Mouse (Mus musculus): ENCODE data around the gene Mapre3. TPM values are rescaled to one million over a fixed set of nuclear protein-coding genes. Genes with fewer than 3 reads are reported as not detected.
A peak's percentile ranks its signal among the peaks of the same experiment; 100 is the strongest.

Mapre3 gene
- 15.4 and 18.1 TPM in 2 replicates for polyA plus RNA-seq (2014; fragmentation: Nextera tagmentation; extraction: Ambion mirVana)

- H3K27me3 ChIP-seq (ENCODE audit: control insufficient read depth, insufficient read depth, low read length): no peaks in the 10 kb centered on the region
- peak; percentile 97 for ATAC-seq (replicated peaks; ENCODE audit: insufficient number of reproducible peaks, low FRiP score, low TSS enrichment, low read depth)
- WGBS: under 1% methylated on average over 39 of the region's 59 CpGs
Measured at GRCm38 (mm10) chr5:30814424-30815119, at the start of gene Mapre3. TSS of gene Mapre3 (plus strand) at chr5:30814641.

DNA sequence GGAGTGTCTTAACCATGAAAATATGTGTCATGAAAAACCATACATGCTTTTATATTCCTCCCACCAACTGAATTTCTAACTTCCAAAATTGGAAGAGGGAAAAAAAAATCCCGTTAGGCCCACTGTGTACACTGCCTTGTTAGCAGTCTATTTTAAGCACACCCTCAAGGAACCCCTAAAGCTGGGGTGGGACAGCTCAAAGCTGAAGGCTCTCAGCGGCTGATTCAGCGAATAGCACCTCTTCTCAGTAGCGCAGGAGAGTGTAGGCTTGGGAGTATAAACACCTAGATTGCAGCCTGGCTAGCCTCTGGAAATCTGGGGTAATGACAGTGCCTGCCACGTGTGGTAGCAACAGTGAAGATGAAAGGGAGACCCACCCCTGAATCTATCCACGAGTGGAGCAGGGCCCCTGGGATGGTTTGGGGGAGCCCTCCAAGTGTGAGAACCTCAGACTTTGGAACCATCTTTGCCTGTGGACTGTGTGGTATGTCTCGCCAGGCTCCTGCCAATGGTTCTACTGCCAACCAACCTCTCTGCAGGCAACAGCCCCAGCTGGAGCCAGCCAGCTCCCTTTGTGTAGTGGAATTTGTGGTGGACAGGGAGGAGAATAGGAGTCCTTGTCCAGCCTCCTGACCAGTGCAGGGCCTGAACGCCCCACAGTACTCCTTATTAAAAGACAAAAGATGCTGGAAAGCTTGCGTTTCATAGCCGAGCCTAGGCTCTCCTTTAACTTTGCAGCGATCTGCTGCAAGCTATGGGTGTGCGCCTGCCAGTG, 48.7 kb upstream of the Mapre3 start:
- H3K4me1 ChIP-seq (ENCODE audit: control insufficient read depth, insufficient read depth, low read length): no peaks in the 10 kb centered on the region
- no peaks in the 10 kb centered on the region; the same call in 1 of the 2 replicates for H3K36me3 ChIP-seq (replicated peaks; ENCODE audit: control insufficient read depth, insufficient read depth, low read depth, low read length)
- DNase-seq (ENCODE audit: low spot score): no peak
- H3K4me3 ChIP-seq (ENCODE audit: low read depth, low read length): no peak overlapping the region
- no peaks in the 10 kb centered on the region for H3K27me3 ChIP-seq (ENCODE audit: control insufficient read depth, insufficient read depth, low read length)
- 85% methylated on average over 12 of the region's 12 CpGs for WGBS
- H3K4me2 ChIP-seq (ENCODE audit: low read depth, low read length): no peak overlapping the region
- H3K9me3 ChIP-seq (replicated peaks; ENCODE audit: control insufficient read depth, low read length): no peaks in the 10 kb centered on the region
- H3K27ac ChIP-seq (replicated peaks; ENCODE audit: low read depth, low read length): no peak overlapping the region
- no peak overlapping the region for H3K9ac ChIP-seq (replicated peaks; ENCODE audit: low read length)
- ATAC-seq (replicated peaks; ENCODE audit: insufficient number of reproducible peaks, low FRiP score, low TSS enrichment, low read depth): no peak

More at GRCm38 (mm10) chr5:30814424-30815119, at the start of gene Mapre3:
- no peak within 1 kb of the TSS for H3K27ac ChIP-seq (replicated peaks; ENCODE audit: low read depth, low read length)
- H3K4me3 ChIP-seq (ENCODE audit: low read depth, low read length): peak within 1 kb of the TSS; percentile 85
- DNase-seq (ENCODE audit: low spot score): peak; percentile 95
- no peaks in the 10 kb centered on the region for H3K4me1 ChIP-seq (ENCODE audit: control insufficient read depth, insufficient read depth, low read length)
- H3K9me3 ChIP-seq (replicated peaks; ENCODE audit: control insufficient read depth, low read length): no peaks in the 10 kb centered on the region
- H3K9ac ChIP-seq (replicated peaks; ENCODE audit: low read length): peak within 1 kb of the TSS; percentile 77
- no peaks in the 10 kb centered on the region for H3K36me3 ChIP-seq (replicated peaks; ENCODE audit: control insufficient read depth, insufficient read depth, low read depth, low read length)
- H3K4me2 ChIP-seq (ENCODE audit: low read depth, low read length): peak within 1 kb of the TSS; percentile 62

DNA sequence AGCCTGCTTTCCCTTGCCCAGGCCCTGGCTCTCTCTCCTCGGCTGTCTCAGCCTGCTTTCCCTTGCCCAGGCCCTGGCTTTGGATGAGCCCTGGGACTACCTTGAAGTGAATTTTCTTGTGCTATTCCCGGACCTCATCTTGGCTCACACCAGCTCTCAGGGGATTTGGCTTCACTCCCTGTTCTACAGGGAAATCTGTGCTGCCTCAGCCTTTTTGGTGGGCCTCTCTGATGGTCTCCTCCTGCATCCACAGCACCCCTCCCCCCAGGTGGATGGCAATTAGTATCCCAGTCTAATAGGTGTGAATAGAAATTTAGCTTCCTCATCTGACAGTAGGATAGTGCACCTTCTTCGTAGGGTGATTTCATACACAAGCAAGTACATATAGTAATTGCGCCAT, 46.4 kb upstream of the Mapre3 start:
- no peaks in the 10 kb centered on the region for H3K9me3 ChIP-seq (replicated peaks; ENCODE audit: control insufficient read depth, low read length)
- no peak overlapping the region for H3K9ac ChIP-seq (replicated peaks; ENCODE audit: low read length)
- WGBS: 80% methylated on average over 4 of the region's 4 CpGs
- no peaks in the 10 kb centered on the region; the same call in 1 of the 2 replicates for H3K36me3 ChIP-seq (replicated peaks; ENCODE audit: control insufficient read depth, insufficient read depth, low read depth, low read length)
- no peak overlapping the region for H3K4me3 ChIP-seq (ENCODE audit: low read depth, low read length)
- no peak overlapping the region for H3K4me2 ChIP-seq (ENCODE audit: low read depth, low read length)
- H3K4me1 ChIP-seq (ENCODE audit: control insufficient read depth, insufficient read depth, low read length): no peaks in the 10 kb centered on the region
- no peak for DNase-seq (ENCODE audit: low spot score)
- H3K27ac ChIP-seq (replicated peaks; ENCODE audit: low read depth, low read length): no peak overlapping the region
- ATAC-seq (replicated peaks; ENCODE audit: insufficient number of reproducible peaks, low FRiP score, low TSS enrichment, low read depth): no peak
- H3K27me3 ChIP-seq (ENCODE audit: control insufficient read depth, insufficient read depth, low read length): no peaks in the 10 kb centered on the region

DNA sequence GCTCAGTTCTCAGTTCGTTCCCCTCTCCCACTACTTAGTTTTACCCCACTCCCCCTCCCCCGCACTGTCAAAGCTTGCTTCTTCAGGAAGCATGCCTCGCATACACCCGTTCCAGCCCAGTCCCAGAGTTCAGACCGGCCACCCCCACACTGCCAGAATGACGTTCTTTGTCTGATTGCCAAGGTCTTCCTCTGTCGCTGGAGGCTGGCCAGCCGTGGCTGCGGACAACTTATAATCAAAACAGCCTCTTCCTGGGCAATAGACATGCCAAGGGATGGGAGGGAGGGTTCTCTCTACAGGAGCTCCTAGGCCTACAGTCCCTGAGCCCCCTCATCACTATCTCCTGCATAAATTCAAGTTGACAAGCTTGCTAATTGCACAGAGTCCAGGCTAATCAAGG, 45.8 kb upstream of the Mapre3 start:
- Histone ChIP-seq H3K4me3 (ENCODE audit: low read depth, low read length) (no peak overlapping the region), H3K27ac (replicated peaks; ENCODE audit: low read depth, low read length) (no peak overlapping the region), H3K4me1 (ENCODE audit: control insufficient read depth, insufficient read depth, low read length) (no peaks in the 10 kb centered on the region), H3K4me2 (ENCODE audit: low read depth, low read length) (no peak overlapping the region), H3K27me3 (ENCODE audit: control insufficient read depth, insufficient read depth, low read length) (no peaks in the 10 kb centered on the region), H3K36me3 (replicated peaks; ENCODE audit: control insufficient read depth, insufficient read depth, low read depth, low read length) (no peaks in the 10 kb centered on the region; the same call in 1 of the 2 replicates), H3K9me3 (replicated peaks; ENCODE audit: control insufficient read depth, low read length) (no peaks in the 10 kb centered on the region), H3K9ac (replicated peaks; ENCODE audit: low read length) (no peak overlapping the region)
- ATAC-seq (replicated peaks; ENCODE audit: insufficient number of reproducible peaks, low FRiP score, low TSS enrichment, low read depth): no peak
- DNase-seq (ENCODE audit: low spot score): peak; percentile 15
- WGBS: 27% methylated on average over 9 of the region's 9 CpGs

DNA sequence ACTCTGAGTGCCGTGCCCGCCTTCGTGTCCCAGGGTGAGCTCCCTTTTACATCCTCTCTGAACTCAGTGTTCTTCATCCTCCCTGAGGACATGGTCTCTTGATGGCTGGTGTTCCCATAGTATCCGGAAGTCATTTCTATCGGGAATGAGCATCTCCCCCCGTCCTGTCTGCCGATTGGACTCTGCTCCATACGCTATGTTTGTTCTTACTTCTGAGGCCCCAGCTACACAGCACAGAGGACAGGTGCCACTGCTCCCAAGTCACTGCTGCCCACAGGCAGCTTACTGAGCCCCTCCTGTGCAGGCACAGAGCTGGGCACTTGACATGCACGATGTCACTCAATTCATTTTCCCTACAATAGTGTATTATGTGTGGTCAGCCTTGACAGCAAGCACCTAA, 45.4 kb upstream of the Mapre3 start:
- H3K4me1 ChIP-seq (ENCODE audit: control insufficient read depth, insufficient read depth, low read length): no peaks in the 10 kb centered on the region
- H3K36me3 ChIP-seq (replicated peaks; ENCODE audit: control insufficient read depth, insufficient read depth, low read depth, low read length): no peaks in the 10 kb centered on the region; the same call in 1 of the 2 replicates
- H3K9ac ChIP-seq (replicated peaks; ENCODE audit: low read length): no peak overlapping the region
- H3K27me3 ChIP-seq (ENCODE audit: control insufficient read depth, insufficient read depth, low read length): no peaks in the 10 kb centered on the region
- ATAC-seq (replicated peaks; ENCODE audit: insufficient number of reproducible peaks, low FRiP score, low TSS enrichment, low read depth) (no peak), DNase-seq (ENCODE audit: low spot score) (no peak)
- H3K4me3 ChIP-seq (ENCODE audit: low read depth, low read length): no peak overlapping the region
- H3K4me2 ChIP-seq (ENCODE audit: low read depth, low read length): no peak overlapping the region
- no peaks in the 10 kb centered on the region for H3K9me3 ChIP-seq (replicated peaks; ENCODE audit: control insufficient read depth, low read length)
- 78% methylated on average over 9 of the region's 9 CpGs for WGBS
- H3K27ac ChIP-seq (replicated peaks; ENCODE audit: low read depth, low read length): no peak overlapping the region

DNA sequence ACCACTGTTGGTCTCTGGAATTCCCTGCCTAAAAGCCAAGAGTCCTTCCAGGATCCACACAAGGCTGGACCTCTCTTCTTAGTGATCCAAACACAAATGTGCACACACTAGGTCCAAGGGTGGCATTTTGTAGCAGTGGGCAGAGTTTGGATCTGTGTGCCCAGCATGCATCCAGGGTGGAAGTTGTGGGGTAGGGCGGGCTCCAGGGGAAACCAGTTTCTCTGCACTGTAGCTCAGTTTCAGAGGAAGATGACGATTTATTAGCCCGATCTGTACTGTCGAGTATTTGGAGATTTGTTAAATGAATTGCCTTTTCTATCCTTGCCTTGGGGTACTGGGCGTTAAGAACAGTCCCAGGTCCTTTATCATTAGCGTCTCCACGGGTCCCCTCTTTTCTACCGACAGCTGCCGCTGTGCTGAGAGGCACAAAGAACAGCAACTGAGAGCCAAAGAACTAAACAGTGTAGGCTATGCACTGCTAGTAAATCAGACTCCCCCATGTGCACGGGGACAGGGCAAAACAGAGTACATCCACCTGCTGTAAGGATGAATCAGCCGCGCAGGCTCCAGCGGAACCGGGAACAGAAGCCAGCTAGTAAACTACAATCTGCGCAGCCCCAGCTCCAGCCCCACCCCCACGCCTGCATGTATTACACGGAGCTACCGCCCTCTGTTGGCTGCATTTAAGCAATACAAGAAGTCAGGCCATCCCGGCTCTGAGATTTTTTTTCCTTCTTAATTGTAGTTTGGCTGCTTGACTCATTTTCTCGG, 39.7 kb upstream of the Mapre3 start:
- no peaks in the 10 kb centered on the region for H3K36me3 ChIP-seq (replicated peaks; ENCODE audit: control insufficient read depth, insufficient read depth, low read depth, low read length)
- H3K27me3 ChIP-seq (ENCODE audit: control insufficient read depth, insufficient read depth, low read length): no peaks in the 10 kb centered on the region
- WGBS: 12% methylated on average over 20 of the region's 20 CpGs

DNA sequence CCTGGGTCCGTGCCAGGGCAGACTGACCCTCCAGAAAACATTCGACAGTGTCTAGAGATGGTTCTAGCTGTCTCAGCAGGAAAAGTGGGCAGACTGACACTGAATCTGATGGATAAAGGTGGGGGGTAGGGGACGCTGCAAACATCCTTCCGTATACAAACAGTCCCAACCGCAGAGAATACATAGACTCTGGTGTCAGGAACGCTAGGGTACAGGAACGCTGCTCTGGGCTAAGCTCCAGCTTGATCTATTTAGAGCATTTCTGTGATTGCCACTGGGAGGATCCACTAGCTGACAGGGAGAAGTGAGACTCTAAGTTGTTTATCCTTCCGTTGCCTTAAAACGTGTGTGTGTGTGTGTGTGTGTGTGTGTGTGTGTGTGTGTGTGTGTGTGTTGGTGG, 33.7 kb upstream of the Mapre3 start:
- no peak overlapping the region for H3K9ac ChIP-seq (replicated peaks; ENCODE audit: low read length)
- H3K4me3 ChIP-seq (ENCODE audit: low read depth, low read length): no peak overlapping the region
- no peaks in the 10 kb centered on the region for H3K27me3 ChIP-seq (ENCODE audit: control insufficient read depth, insufficient read depth, low read length)
- H3K4me2 ChIP-seq (ENCODE audit: low read depth, low read length): no peak overlapping the region
- no peaks in the 10 kb centered on the region for H3K9me3 ChIP-seq (replicated peaks; ENCODE audit: control insufficient read depth, low read length)
- H3K27ac ChIP-seq (replicated peaks; ENCODE audit: low read depth, low read length): no peak overlapping the region
- no peak for ATAC-seq (replicated peaks; ENCODE audit: insufficient number of reproducible peaks, low FRiP score, low TSS enrichment, low read depth)
- WGBS: 80% methylated on average over 9 of the region's 9 CpGs
- H3K36me3 ChIP-seq (replicated peaks; ENCODE audit: control insufficient read depth, insufficient read depth, low read depth, low read length): no peaks in the 10 kb centered on the region
- DNase-seq (ENCODE audit: low spot score): no peak
- H3K4me1 ChIP-seq (ENCODE audit: control insufficient read depth, insufficient read depth, low read length): no peaks in the 10 kb centered on the region

More for the DNA sequence above, 39.7 kb upstream of the Mapre3 start:
- H3K27ac ChIP-seq (replicated peaks; ENCODE audit: low read depth, low read length): no peak overlapping the region
- no peaks in the 10 kb centered on the region for H3K4me1 ChIP-seq (ENCODE audit: control insufficient read depth, insufficient read depth, low read length)
- H3K4me2 ChIP-seq (ENCODE audit: low read depth, low read length): peak overlapping the region; percentile 53
- H3K4me3 ChIP-seq (ENCODE audit: low read depth, low read length): peak overlapping the region; percentile 23; the same call in 1 of the 2 replicates
- no peaks in the 10 kb centered on the region for H3K9me3 ChIP-seq (replicated peaks; ENCODE audit: control insufficient read depth, low read length)
- peak overlapping the region; percentile 35 for H3K9ac ChIP-seq (replicated peaks; ENCODE audit: low read length)
- peak; percentile 91 for DNase-seq (ENCODE audit: low spot score)
- ATAC-seq (replicated peaks; ENCODE audit: insufficient number of reproducible peaks, low FRiP score, low TSS enrichment, low read depth): 0 out of 2 replicates have a peak, but pooled peaks have one; percentile 46

All from embryonic facial prominence, embryonic 11.5 days (tissue).